ENCODE assay signal across 18 mouse cellular contexts in the genomic region with DNA sequence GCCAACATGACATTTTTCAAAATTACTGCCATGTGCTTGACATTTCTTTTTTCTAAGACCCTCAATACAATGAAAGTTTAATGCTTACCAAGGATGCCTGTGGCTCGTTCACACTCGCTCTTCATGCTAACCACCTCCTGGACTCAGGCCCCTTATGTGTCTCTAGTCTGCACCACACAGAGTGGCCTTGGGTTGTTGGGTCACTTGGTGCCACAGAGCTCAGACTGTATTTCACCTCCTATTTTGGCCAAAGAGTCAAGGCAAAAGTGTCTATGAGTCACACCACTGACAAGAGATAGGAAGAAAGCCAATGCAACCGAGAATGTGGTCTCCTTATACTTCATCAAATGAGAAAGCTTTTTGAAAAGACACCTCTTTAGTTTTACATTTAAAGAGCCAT. TPM values are rescaled to one million over a fixed set of nuclear protein-coding genes. Genes with fewer than 3 reads are reported as not detected.
"Had no signal": no experiment of that assay in that cellular context is flagged by ENCODE, and none has a peak within 500 bp of the region (broad histone marks: within the 10 kb centered on the region; RNA-seq: fewer than 3 reads in every experiment).

No protein-coding gene starts in this region.

- H3K4me3 ChIP-seq: limb, embryonic 15.5 days; liver, embryonic 12.5 days; midbrain, embryonic 10.5 days; myocyte; neural tube, embryonic 15.5 days; stomach, embryonic 15.5 days had no signal

- H3K36me3 ChIP-seq: limb, embryonic 15.5 days; liver, embryonic 12.5 days; midbrain, embryonic 10.5 days; neural tube, embryonic 15.5 days; stomach, embryonic 15.5 days had no signal

- H3K9ac ChIP-seq: limb, embryonic 15.5 days; liver, embryonic 12.5 days; lung, embryonic 14.5 days; neural tube, embryonic 15.5 days; stomach, embryonic 15.5 days had no signal

- ATAC-seq: liver, embryonic 12.5 days had no signal

- H3K27ac ChIP-seq: limb, embryonic 15.5 days; liver, embryonic 12.5 days; midbrain, embryonic 10.5 days; neural tube, embryonic 15.5 days; stomach, embryonic 15.5 days had no signal

- H3K9me3 ChIP-seq: limb, embryonic 15.5 days; liver, embryonic 12.5 days; midbrain, embryonic 10.5 days; neural tube, embryonic 15.5 days; stomach, embryonic 15.5 days had no signal

- H3K4me1 ChIP-seq: liver, embryonic 12.5 days; midbrain, embryonic 10.5 days; neural tube, embryonic 15.5 days; stomach, embryonic 15.5 days had no signal

- H3K4me2 ChIP-seq: limb, embryonic 15.5 days; liver, embryonic 12.5 days; lung, embryonic 14.5 days; neural tube, embryonic 15.5 days; stomach, embryonic 15.5 days had no signal

- DNase-seq: kidney, postnatal 25 days; layer of hippocampus, postnatal 36 days; lung, embryonic 14.5 days; lung, postnatal 10 days; lung, postnatal 4 days; midbrain, embryonic 14.5 days; retina, postnatal 1 day; right cerebral cortex, postnatal 4 days; spleen, adult 18-20 months; thymus, adult 2 months; thymus, postnatal 25 days had no signal

- H3K27me3 ChIP-seq: limb, embryonic 15.5 days; liver, embryonic 12.5 days; neural tube, embryonic 15.5 days; stomach, embryonic 15.5 days had no signal

RNA-seq across cellular contexts. Expression of a gene that starts 45.9 kb away (rescaled TPM):
- total RNA-seq: megakaryocyte, adult 5-6 weeks had no signal
